Mouse (Mus musculus) erythroblast, embryonic 14.5 days (primary cell): ENCODE measurements around the gene Agpat4. TPM values are rescaled to one million over a fixed set of nuclear protein-coding genes. Genes with fewer than 3 reads are reported as not detected.

Experiments used
- H3K27me3 ChIP-seq: 2 replicates; pipeline ENCODE4 v1.6.1; 2012; ENCODE audit warnings: inconsistent platforms; ENCODE audit not compliant: control insufficient read depth
- H3K36me3 ChIP-seq: 2 replicates; pipeline ENCODE4 v1.6.1; 2012; ENCODE audit warnings: mild to moderate bottlenecking, inconsistent platforms; ENCODE audit not compliant: control insufficient read depth
- H3K4me1 ChIP-seq: 2 replicates; pipeline ENCODE4 v1.6.1; 2012; ENCODE audit warnings: inconsistent platforms; ENCODE audit not compliant: control insufficient read depth
- H3K4me3 ChIP-seq: replicated peaks from 2 replicates; pipeline ENCODE3; 2012; ENCODE audit warnings: moderate library complexity, mild to moderate bottlenecking, inconsistent platforms
- H3K9me3 ChIP-seq: 2 replicates; pipeline ENCODE4 v1.6.1; 2012; ENCODE audit warnings: low read length, inconsistent platforms, mixed read lengths; ENCODE audit not compliant: control insufficient read depth
- GATA1 ChIP-seq: IDR thresholded peaks from 2 replicates; pipeline ENCODE4 v1.6.1; 2012; ENCODE audit warnings: low read length, inconsistent platforms, mixed read lengths
- TAL1 ChIP-seq: IDR thresholded peaks from 3 replicates; pipeline ENCODE4 v1.6.1; 2012; ENCODE audit warnings: low read length, inconsistent platforms, mixed read lengths
- polyA plus RNA-seq: library from polyadenylated mRNA; stranded (reverse); fragments of >175 nt; gene quantifications from 2 replicates; pipeline ENCODE4 v1.2.3, GENCODE M21; 2012

Agpat4 gene
- polyA plus RNA-seq, 1 experiment = 7.6 TPM

DNA sequence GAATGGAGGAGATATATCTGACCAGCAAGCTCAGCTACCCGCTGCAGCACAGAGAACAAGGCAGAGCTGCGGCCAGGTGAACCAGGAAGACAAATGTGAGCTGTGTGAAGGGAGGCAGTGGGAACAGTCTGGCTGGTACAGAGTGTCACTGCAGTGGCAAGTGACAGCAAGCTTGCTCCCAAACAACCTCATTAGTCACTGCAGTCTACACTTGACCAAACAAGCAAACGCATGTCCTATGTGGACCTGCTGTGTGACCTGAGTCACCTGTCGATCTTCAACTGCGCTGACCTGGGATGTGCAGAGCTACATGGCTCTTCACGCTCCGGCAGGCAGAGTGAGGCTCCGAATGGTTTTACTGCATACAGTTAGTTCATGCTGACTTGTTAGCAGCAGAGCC lies 144.3 kb downstream of the Agpat4 start:
- Histone ChIP-seq H3K4me1 (peaks cover 2% of the 10 kb centered on the region), H3K36me3 (peaks cover 45% of the 10 kb centered on the region), H3K27me3 (no peaks in the 10 kb centered on the region), H3K4me3 (no peak overlapping the region), H3K9me3 (no peaks in the 10 kb centered on the region)
- no peak for TF ChIP-seq TAL1
- no peak for TF ChIP-seq GATA1

DNA sequence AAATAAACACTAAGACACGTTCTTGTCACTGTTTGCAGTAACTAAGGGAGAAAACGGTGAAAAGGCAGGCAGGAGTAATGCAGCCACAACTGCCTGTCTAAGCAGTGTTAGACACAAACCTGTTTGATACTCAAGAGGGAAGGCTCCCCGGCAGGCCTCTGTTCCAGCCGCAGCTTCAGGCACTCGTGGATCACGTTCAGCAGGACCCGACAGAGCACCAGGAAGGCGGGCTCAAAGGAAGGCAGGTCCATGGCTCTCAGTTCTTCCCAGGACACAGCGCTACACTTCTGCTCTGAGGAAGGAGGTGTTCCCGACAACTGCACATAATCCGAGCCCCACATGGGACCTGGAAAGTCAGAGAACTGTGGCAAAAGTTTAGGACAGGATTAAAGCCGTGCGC lies 145.3 kb downstream of the Agpat4 start:
- H3K27me3 ChIP-seq = no peaks in the 10 kb centered on the region
- peaks cover 2% of the 10 kb centered on the region for H3K4me1 ChIP-seq
- no peaks in the 10 kb centered on the region for H3K9me3 ChIP-seq
- peaks cover 42% of the 10 kb centered on the region for H3K36me3 ChIP-seq
- no peak overlapping the region for H3K4me3 ChIP-seq
- TF ChIP-seq TAL1 (no peak), GATA1 (no peak)

DNA sequence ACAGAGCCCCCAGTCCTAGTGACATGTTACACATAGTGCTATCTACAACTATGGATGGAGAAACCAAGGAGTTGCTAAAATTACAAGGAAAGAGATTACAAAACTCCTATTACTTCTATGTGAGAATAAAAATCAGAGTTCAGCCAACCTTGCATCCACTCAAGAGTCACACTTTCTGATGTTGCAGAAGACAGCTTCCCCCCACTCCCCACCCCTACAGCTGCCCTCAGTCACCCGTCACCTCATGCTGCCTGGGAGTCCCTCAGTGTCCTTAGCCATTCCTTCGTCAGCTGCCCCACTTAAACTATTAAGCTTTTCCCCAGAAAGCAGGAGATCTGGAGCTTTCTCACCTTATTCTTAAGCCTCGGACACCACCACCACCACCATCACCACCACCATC lies 145.8 kb downstream of the Agpat4 start:
- Histone ChIP-seq H3K27me3 (no peaks in the 10 kb centered on the region), H3K4me3 (no peak overlapping the region), H3K9me3 (no peaks in the 10 kb centered on the region), H3K4me1 (peaks cover 2% of the 10 kb centered on the region), H3K36me3 (peaks cover 41% of the 10 kb centered on the region)
- no peak for TF ChIP-seq TAL1
- TF ChIP-seq GATA1 = no peak

DNA sequence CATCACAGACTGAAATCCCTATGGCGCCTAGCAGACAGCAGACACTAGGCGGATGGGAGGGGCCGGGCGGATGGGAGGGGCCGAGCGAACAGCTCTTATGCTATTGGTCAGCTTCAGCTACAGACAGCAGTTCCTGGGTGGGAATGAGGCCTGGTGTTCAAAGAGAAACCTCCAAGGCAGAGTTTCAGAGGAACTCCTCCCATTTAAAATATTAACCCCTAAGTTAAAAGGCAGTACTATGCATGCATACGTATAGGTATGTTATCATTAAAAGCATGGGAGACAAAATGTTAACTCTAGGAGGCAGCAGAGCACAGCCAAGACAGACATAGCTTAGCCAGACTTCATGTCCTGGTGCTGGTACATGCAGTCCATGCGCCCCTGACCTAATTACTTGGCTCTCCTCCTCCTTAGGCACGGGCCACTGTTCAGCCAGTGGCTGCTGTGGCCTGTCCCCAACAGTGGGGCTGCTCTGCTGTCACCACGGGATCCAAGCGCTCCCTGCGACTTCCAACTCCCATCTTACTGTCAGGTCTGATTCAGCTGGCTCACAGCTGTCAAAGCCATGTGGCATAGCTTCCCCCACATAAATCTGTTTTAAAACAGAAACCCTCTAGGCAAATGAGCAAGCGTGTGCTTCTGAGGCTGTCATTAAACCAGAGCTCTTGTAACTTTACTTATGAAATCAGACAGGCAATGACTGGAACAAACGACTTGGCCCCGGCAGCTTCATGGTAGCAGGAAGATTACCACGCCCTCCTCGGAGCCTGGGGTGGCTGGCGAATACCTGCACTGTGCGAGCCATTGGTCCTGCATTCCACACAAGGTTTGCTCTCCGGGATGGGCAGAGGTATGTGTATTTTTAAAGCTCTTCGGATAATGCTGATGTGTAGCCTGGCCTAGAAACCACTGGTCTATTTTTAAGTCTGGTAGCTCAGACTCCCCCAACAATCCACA lies 147.7 kb downstream of the Agpat4 start:
- Histone ChIP-seq H3K4me1 (peaks cover 2% of the 10 kb centered on the region), H3K36me3 (peaks cover 41% of the 10 kb centered on the region), H3K4me3 (no peak overlapping the region), H3K27me3 (no peaks in the 10 kb centered on the region), H3K9me3 (no peaks in the 10 kb centered on the region)
- no peak for TF ChIP-seq GATA1
- no peak for TF ChIP-seq TAL1

DNA sequence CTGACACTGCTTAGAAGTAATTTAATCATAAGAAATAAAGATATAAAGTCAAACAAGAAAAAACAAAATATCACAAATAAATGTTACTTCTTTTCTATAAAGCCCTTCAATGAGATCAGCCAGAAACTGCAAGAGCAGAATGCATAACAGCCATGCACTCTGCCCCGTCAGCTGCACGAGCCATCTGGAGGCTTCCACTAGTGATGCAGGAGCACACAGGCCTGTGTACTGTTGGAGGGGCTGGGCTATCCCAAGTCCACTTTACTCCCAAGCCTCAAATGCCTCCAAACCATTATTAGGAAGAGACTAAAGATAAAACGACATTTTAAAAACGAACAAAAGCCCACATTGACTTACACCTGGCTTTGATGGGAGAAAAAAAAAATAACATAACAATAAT lies 149.6 kb downstream of the Agpat4 start:
- H3K4me1 ChIP-seq = peaks cover 2% of the 10 kb centered on the region
- peaks cover 41% of the 10 kb centered on the region for H3K36me3 ChIP-seq
- H3K9me3 ChIP-seq = no peaks in the 10 kb centered on the region
- H3K27me3 ChIP-seq = no peaks in the 10 kb centered on the region
- H3K4me3 ChIP-seq = no peak overlapping the region
- TF ChIP-seq TAL1 (no peak), GATA1 (no peak)

DNA sequence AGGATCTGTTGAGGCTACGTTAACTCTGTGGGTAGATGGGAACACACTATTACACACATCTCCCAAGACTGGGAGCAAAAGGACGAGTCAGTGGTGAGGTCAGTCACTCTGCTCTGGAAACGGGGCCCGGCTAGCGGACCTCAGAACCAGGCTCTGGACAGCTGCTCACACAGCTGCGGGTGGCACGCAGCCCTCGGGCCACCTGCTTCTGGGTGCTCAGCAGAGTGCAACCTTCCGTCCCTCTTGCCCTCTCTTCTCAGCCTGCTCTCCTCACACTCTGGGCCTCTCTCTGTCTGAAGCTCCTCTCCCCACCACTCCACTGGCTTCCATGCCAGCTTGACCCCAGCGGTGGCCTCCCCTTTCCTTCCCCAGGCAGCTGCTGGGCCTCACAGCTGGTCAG lies 150.0 kb downstream of the Agpat4 start:
- Histone ChIP-seq H3K4me3 (no peak overlapping the region), H3K4me1 (peaks cover 4% of the 10 kb centered on the region), H3K36me3 (peaks cover 43% of the 10 kb centered on the region), H3K27me3 (no peaks in the 10 kb centered on the region), H3K9me3 (no peaks in the 10 kb centered on the region)
- TF ChIP-seq TAL1 = no peak
- TF ChIP-seq GATA1 = no peak

Other genes with a start within 250 kb of the Agpat4 start
- 0.37 and 0.93 TPM in 2 replicates for gene Map3k4, start 200.1 kb downstream of the Agpat4 start, polyA plus RNA-seq